ENCODE assay signal across 8 mouse cellular contexts in genomic region chr4:155468952-155469351, GRCm38 (mm10). TPM values are rescaled to one million over a fixed set of nuclear protein-coding genes. Genes with fewer than 3 reads are reported as not detected.
A peak's percentile ranks its signal among the peaks of the same experiment; 100 is the strongest.
DNase-seq lines count a peak whose midpoint lies in the region; ATAC-seq lines count a peak whose summit lies in the region.

TSS of gene Tmem52 (plus strand) at chr4:155469114.

- no peaks in the 10 kb centered on the region for H3K36me3 ChIP-seq in embryonic facial prominence, embryonic 15.5 days
- no peaks in the 10 kb centered on the region for H3K36me3 ChIP-seq in limb, embryonic 10.5 days

- H3K27me3 ChIP-seq in embryonic facial prominence, embryonic 15.5 days, result peaks cover 8% of the 10 kb centered on the region
- peaks cover 55% of the 10 kb centered on the region for H3K27me3 ChIP-seq in limb, embryonic 10.5 days (ENCODE audit: low read depth, poor library complexity, severe bottlenecking)

- peaks cover 6% of the 10 kb centered on the region; the same call in 1 of the 2 replicates for H3K4me1 ChIP-seq in embryonic facial prominence, embryonic 15.5 days
- peaks cover 10% of the 10 kb centered on the region for H3K4me1 ChIP-seq in limb, embryonic 10.5 days

- H3K9me3 ChIP-seq in embryonic facial prominence, embryonic 15.5 days (replicated peaks), result no peaks in the 10 kb centered on the region
- no peaks in the 10 kb centered on the region for H3K9me3 ChIP-seq in limb, embryonic 10.5 days (replicated peaks)

- no peak within 1 kb of the TSS for H3K27ac ChIP-seq in embryonic facial prominence, embryonic 15.5 days (replicated peaks)
- H3K27ac ChIP-seq in limb, embryonic 10.5 days, result no peak within 1 kb of the TSS

- H3K4me2 ChIP-seq in embryonic facial prominence, embryonic 15.5 days (replicated peaks), result peak within 1 kb of the TSS; percentile 54

- WGBS in embryonic facial prominence, embryonic 15.5 days, result 7% methylated on average over 21 of the region's 21 CpGs
- WGBS in limb, embryonic 10.5 days, result 13% methylated on average over 21 of the region's 21 CpGs

- ATAC-seq in embryonic facial prominence, embryonic 15.5 days (ENCODE audit: insufficient number of reproducible peaks, low FRiP score, low TSS enrichment, low read depth), result no peak

- intact Hi-C loops in heart, postnatal 25 days (cut with DNase I), result no loop called here

- H3K4me3 ChIP-seq in embryonic facial prominence, embryonic 15.5 days (replicated peaks), result peak within 1 kb of the TSS; percentile 27
- peak within 1 kb of the TSS; percentile 44 for H3K4me3 ChIP-seq in limb, embryonic 10.5 days

- H3K9ac ChIP-seq in embryonic facial prominence, embryonic 15.5 days, result no peak within 1 kb of the TSS

- peak; percentile 46 for DNase-seq in urinary bladder, postnatal 25 days (ENCODE audit: low spot score)
- DNase-seq in urinary bladder, adult 2 months (ENCODE audit: low spot score), result no peak
- peak; percentile 48 for DNase-seq in heart, postnatal 25 days (ENCODE audit: low spot score)
- DNase-seq in limb, embryonic 10.5 days (ENCODE audit: low spot score), result no peak
- peak; percentile 58 for DNase-seq in mesoderm, embryonic 11.5 days (ENCODE audit: low read depth, low spot score)
- no peak for DNase-seq in layer of hippocampus, adult 8-10 months (ENCODE audit: low spot score in 2 of 2)
- no peak for DNase-seq in layer of hippocampus, postnatal 25 days (ENCODE audit: extremely low spot score in 1 of 2, low spot score in 1 of 2)

RNA-seq across cellular contexts. Expression of gene Tmem52, which starts in this region (rescaled TPM):
- polyA plus RNA-seq in urinary bladder, adult 2 months (2012; rRNA removed), result 2.0 and 2.5 TPM in 2 replicates
- 1.2 and 1.3 TPM in 2 replicates for polyA plus RNA-seq in embryonic facial prominence, embryonic 15.5 days (2015; fragmentation: Nextera tagmentation; extraction: Ambion mirVana)
- 1 to 10 TPM; 7.1 to 8.1 TPM for total RNA-seq in heart, postnatal 25 days (2021)
- polyA plus RNA-seq in limb, embryonic 10.5 days (2016; fragmentation: Nextera tagmentation; extraction: Ambion mirVana), result not detected in 2 replicates
- total RNA-seq in layer of hippocampus, adult 8-10 months (2022), result 1 to 10 TPM; 1.9 to 4.0 (median 3.0) TPM
- 1 to 10 TPM; 3.0 to 5.6 TPM for total RNA-seq in layer of hippocampus, postnatal 25 days (2021)

Comparison
In these comparisons a context has a peak if more than half of its experiments do, and no peak if none do; other contexts are left out.
1. DNase-seq: peak in urinary bladder, postnatal 25 days (single experiment), heart, postnatal 25 days (single experiment) and mesoderm, embryonic 11.5 days (single experiment); none in urinary bladder, adult 2 months (single experiment), limb, embryonic 10.5 days (single experiment), layer of hippocampus, adult 8-10 months (0 of 2) and layer of hippocampus, postnatal 25 days (0 of 2).